Comparison of ENCODE assay signal across 14 mouse cellular contexts in the genomic region with DNA sequence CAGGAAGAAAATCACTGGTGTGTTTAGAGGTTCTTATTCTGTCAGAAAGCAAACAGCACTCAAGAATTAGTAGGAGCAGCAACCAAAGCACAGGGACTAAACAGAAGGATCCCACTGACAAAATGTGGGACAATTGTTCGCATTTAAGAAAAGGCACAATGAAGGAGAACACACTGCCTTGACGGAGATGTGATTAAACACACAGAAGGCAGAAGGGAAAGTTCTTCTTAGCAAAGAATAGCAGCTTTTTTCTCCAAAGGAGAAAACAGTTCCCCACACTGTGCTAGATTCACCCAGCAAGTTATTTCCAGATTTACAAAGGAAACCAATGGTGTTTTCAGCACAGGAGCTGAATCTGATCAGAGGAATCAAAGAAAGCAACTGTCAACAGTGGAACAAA.
"Had no signal": no experiment of that assay in that cellular context is flagged by ENCODE, and none has a peak within 500 bp of the region (broad histone marks: within the 10 kb centered on the region; RNA-seq: fewer than 3 reads in every experiment).

No protein-coding gene starts in this region.

- DNase-seq: liver, postnatal 0 days; lung, adult 2 months; lung, postnatal 14 days; lung, postnatal 36 days; retina, postnatal 1 day; right cerebral cortex, adult 18-20 months; right cerebral cortex, postnatal 25 days; right cerebral cortex, postnatal 4 days; spleen, adult 18-20 months; thymus, adult 2 months; thymus, postnatal 36 days had no signal

- ATAC-seq: liver, postnatal 0 days; lung, postnatal 0 days; midbrain, embryonic 13.5 days; midbrain, embryonic 15.5 days had no signal
